Mouse (Mus musculus): ENCODE results near the gene Asprv1. TPM values are rescaled to one million over a fixed set of nuclear protein-coding genes. Genes with fewer than 3 reads are reported as not detected.

Gene Asprv1
- polyA plus RNA-seq, 1 experiment: 0.64 TPM

- no peaks in the 10 kb centered on the region for H3K36me3 ChIP-seq (ENCODE audit: control insufficient read depth, insufficient read depth, low read length, poor library complexity, severe bottlenecking)
- no peak for TF ChIP-seq CTCF (IDR thresholded peaks at IDR 0.05; ENCODE audit: low read depth, low read length)
- no peak for TF ChIP-seq POLR2A (IDR thresholded peaks at IDR 0.05; ENCODE audit: insufficient read depth, low read length)
- TF ChIP-seq EP300 (IDR thresholded peaks at IDR 0.05; ENCODE audit: insufficient read depth, low read depth, low read length): no peak
- H3K27me3 ChIP-seq (ENCODE audit: control insufficient read depth, insufficient read depth, low read length, poor library complexity, severe bottlenecking): no peaks in the 10 kb centered on the region
- H3K9me3 ChIP-seq (replicated peaks; ENCODE audit: control insufficient read depth, insufficient read depth, low read length, poor library complexity, severe bottlenecking): no peaks in the 10 kb centered on the region
- no peaks in the 10 kb centered on the region for H3K4me1 ChIP-seq (ENCODE audit: control insufficient read depth, insufficient read depth, low read length)
- H3K9ac ChIP-seq (ENCODE audit: low read depth, poor library complexity, severe bottlenecking): no peak overlapping the region
- no peak overlapping the region for H3K27ac ChIP-seq (ENCODE audit: insufficient read depth, low read length)
- no peak overlapping the region for H3K4me3 ChIP-seq (ENCODE audit: low read depth, low read length)
Observed at GRCm38 (mm10) chr6:86646143-86646542, 18.2 kb downstream of the Asprv1 start.

- Histone ChIP-seq H3K4me1 (ENCODE audit: control insufficient read depth, insufficient read depth, low read length) (no peaks in the 10 kb centered on the region), H3K27me3 (ENCODE audit: control insufficient read depth, insufficient read depth, low read length, poor library complexity, severe bottlenecking) (no peaks in the 10 kb centered on the region), H3K4me3 (ENCODE audit: low read depth, low read length) (no peak overlapping the region), H3K9ac (ENCODE audit: low read depth, poor library complexity, severe bottlenecking) (no peak overlapping the region), H3K9me3 (replicated peaks; ENCODE audit: control insufficient read depth, insufficient read depth, low read length, poor library complexity, severe bottlenecking) (no peaks in the 10 kb centered on the region), H3K27ac (ENCODE audit: insufficient read depth, low read length) (no peak overlapping the region), H3K36me3 (ENCODE audit: control insufficient read depth, insufficient read depth, low read length, poor library complexity, severe bottlenecking) (no peaks in the 10 kb centered on the region)
- no peak for TF ChIP-seq EP300 (IDR thresholded peaks at IDR 0.05; ENCODE audit: insufficient read depth, low read depth, low read length)
- TF ChIP-seq POLR2A (IDR thresholded peaks at IDR 0.05; ENCODE audit: insufficient read depth, low read length): no peak
- no peak for TF ChIP-seq CTCF (IDR thresholded peaks at IDR 0.05; ENCODE audit: low read depth, low read length)
Observed at GRCm38 (mm10) chr6:86653026-86653425, 25.1 kb downstream of the Asprv1 start.

DNA sequence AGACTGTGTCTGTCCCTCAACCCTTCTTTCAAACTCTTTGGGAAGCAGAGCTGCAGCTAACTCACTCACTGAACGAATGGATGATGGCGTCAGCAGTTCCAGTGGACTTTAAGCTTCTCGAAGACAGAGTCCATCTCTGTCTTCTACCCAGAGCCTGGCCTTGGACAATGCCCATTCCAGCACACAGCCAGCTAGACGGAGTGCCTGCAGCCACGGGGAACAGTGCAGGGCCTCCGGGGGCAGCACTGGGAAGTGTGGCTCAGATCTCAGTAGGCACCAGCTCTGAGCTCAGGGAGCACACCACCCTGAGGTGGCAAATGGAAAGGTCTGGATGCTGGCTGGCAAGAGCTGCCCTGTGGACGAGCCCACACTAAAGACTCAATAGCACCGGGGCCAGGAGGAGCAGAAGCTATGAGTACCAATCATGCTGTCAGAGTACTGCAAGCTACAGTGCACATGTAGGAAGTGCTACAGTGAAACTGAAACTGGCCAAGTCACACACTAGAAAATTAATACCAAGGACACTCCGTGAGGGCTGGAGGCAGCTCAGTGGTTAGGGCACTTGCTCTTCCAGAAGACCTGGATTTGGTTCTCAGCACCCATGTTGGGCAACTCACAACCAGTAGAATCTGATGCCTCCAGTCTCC, 26.4 kb downstream of the Asprv1 start:
- H3K36me3 ChIP-seq (ENCODE audit: control insufficient read depth, insufficient read depth, low read length, poor library complexity, severe bottlenecking): no peaks in the 10 kb centered on the region
- H3K4me3 ChIP-seq (ENCODE audit: low read depth, low read length): no peak overlapping the region
- no peak overlapping the region for H3K27ac ChIP-seq (ENCODE audit: insufficient read depth, low read length)
- H3K9ac ChIP-seq (ENCODE audit: low read depth, poor library complexity, severe bottlenecking): no peak overlapping the region
- no peaks in the 10 kb centered on the region for H3K4me1 ChIP-seq (ENCODE audit: control insufficient read depth, insufficient read depth, low read length)
- no peaks in the 10 kb centered on the region for H3K27me3 ChIP-seq (ENCODE audit: control insufficient read depth, insufficient read depth, low read length, poor library complexity, severe bottlenecking)
- H3K9me3 ChIP-seq (replicated peaks; ENCODE audit: control insufficient read depth, insufficient read depth, low read length, poor library complexity, severe bottlenecking): no peaks in the 10 kb centered on the region
- TF ChIP-seq POLR2A (IDR thresholded peaks at IDR 0.05; ENCODE audit: insufficient read depth, low read length) (no peak), CTCF (IDR thresholded peaks at IDR 0.05; ENCODE audit: low read depth, low read length) (no peak), EP300 (IDR thresholded peaks at IDR 0.05; ENCODE audit: insufficient read depth, low read depth, low read length) (no peak)

GRCm38 (mm10) chr6:86658501-86658900, 30.5 kb downstream of the Asprv1 start:
- TF ChIP-seq CTCF (IDR thresholded peaks at IDR 0.05; ENCODE audit: low read depth, low read length) (no peak), EP300 (IDR thresholded peaks at IDR 0.05; ENCODE audit: insufficient read depth, low read depth, low read length) (no peak), POLR2A (IDR thresholded peaks at IDR 0.05; ENCODE audit: insufficient read depth, low read length) (no peak)

DNA sequence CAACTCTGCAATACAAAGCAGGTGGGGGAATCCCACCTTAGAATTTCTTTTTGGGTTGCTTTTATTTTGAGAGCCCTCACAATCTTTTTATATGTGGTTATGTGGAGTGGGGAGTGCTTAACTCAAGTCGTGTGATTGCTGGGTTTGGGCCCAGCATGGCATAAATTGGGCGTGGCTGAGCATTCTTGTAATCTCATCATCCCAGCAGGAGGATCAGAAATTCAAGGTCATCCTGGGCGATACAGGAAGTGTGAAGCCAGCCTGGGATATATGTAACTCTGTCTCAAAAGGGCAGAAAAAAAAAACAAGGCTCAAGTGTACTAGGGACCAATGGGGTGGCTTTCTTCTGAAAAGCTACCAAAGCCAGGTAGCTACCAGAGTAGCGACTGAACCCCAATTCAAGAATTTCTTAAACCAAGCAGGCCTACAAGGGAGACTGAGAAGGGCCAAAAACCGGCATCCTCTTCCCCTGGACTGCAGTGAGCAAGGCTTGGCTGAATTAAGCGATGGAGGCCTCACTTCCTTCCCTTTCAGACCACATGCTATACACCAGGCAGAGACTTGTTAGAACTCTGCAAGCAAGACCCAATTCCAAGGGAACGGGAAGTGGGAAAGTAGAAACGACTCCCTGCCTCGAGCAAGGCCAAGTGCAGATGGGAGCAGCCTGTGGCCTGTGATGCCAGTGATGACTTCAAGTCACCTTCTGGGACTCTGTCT, 32.4 kb downstream of the Asprv1 start:
- Histone ChIP-seq H3K9me3 (replicated peaks; ENCODE audit: control insufficient read depth, insufficient read depth, low read length, poor library complexity, severe bottlenecking) (no peaks in the 10 kb centered on the region), H3K4me1 (ENCODE audit: control insufficient read depth, insufficient read depth, low read length) (no peaks in the 10 kb centered on the region), H3K27me3 (ENCODE audit: control insufficient read depth, insufficient read depth, low read length, poor library complexity, severe bottlenecking) (no peaks in the 10 kb centered on the region), H3K9ac (ENCODE audit: low read depth, poor library complexity, severe bottlenecking) (no peak overlapping the region), H3K36me3 (ENCODE audit: control insufficient read depth, insufficient read depth, low read length, poor library complexity, severe bottlenecking) (no peaks in the 10 kb centered on the region), H3K27ac (ENCODE audit: insufficient read depth, low read length) (no peak overlapping the region), H3K4me3 (ENCODE audit: low read depth, low read length) (no peak overlapping the region)
- TF ChIP-seq CTCF (IDR thresholded peaks at IDR 0.05; ENCODE audit: low read depth, low read length) (no peak), POLR2A (IDR thresholded peaks at IDR 0.05; ENCODE audit: insufficient read depth, low read length) (no peak), EP300 (IDR thresholded peaks at IDR 0.05; ENCODE audit: insufficient read depth, low read depth, low read length) (no peak)

More at GRCm38 (mm10) chr6:86658501-86658900, 30.5 kb downstream of the Asprv1 start:
- no peak overlapping the region for H3K9ac ChIP-seq (ENCODE audit: low read depth, poor library complexity, severe bottlenecking)
- no peaks in the 10 kb centered on the region for H3K36me3 ChIP-seq (ENCODE audit: control insufficient read depth, insufficient read depth, low read length, poor library complexity, severe bottlenecking)
- no peaks in the 10 kb centered on the region for H3K27me3 ChIP-seq (ENCODE audit: control insufficient read depth, insufficient read depth, low read length, poor library complexity, severe bottlenecking)
- no peaks in the 10 kb centered on the region for H3K9me3 ChIP-seq (replicated peaks; ENCODE audit: control insufficient read depth, insufficient read depth, low read length, poor library complexity, severe bottlenecking)
- H3K4me3 ChIP-seq (ENCODE audit: low read depth, low read length): no peak overlapping the region
- no peak overlapping the region for H3K27ac ChIP-seq (ENCODE audit: insufficient read depth, low read length)
- H3K4me1 ChIP-seq (ENCODE audit: control insufficient read depth, insufficient read depth, low read length): no peaks in the 10 kb centered on the region

DNA sequence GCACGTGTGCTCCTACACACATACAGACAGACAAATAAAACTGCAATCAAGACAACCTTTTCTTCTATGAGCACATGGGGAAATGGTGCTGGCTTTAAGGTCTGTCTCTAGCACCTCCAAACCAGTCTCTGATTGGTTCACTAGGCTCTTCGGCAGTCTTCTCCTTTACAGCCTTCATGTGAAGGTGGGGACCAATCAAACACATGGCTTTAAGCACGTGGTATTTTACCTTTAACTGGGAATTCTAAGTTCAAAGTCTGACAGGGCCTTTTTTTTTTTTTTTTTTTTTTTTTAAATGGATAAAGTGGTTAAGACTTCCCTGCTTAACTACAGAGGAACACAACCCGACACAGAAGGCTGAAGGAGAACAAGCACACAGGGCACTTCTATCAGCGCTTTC, 37.1 kb downstream of the Asprv1 start:
- Histone ChIP-seq H3K36me3 (ENCODE audit: control insufficient read depth, insufficient read depth, low read length, poor library complexity, severe bottlenecking) (no peaks in the 10 kb centered on the region), H3K9me3 (replicated peaks; ENCODE audit: control insufficient read depth, insufficient read depth, low read length, poor library complexity, severe bottlenecking) (no peaks in the 10 kb centered on the region), H3K9ac (ENCODE audit: low read depth, poor library complexity, severe bottlenecking) (no peak overlapping the region), H3K4me1 (ENCODE audit: control insufficient read depth, insufficient read depth, low read length) (no peaks in the 10 kb centered on the region), H3K4me3 (ENCODE audit: low read depth, low read length) (no peak overlapping the region), H3K27ac (ENCODE audit: insufficient read depth, low read length) (no peak overlapping the region), H3K27me3 (ENCODE audit: control insufficient read depth, insufficient read depth, low read length, poor library complexity, severe bottlenecking) (no peaks in the 10 kb centered on the region)
- TF ChIP-seq POLR2A (IDR thresholded peaks at IDR 0.05; ENCODE audit: insufficient read depth, low read length) (no peak), CTCF (IDR thresholded peaks at IDR 0.05; ENCODE audit: low read depth, low read length) (no peak)
